Mouse (Mus musculus) myocyte (in vitro differentiated cells): ENCODE data around the gene Tnk1. TPM values are rescaled to one million over a fixed set of nuclear protein-coding genes. Genes with fewer than 3 reads are reported as not detected.

Experiments used
- H3K27me3 ChIP-seq: one replicate; pipeline ENCODE4 v1.6.1; 2011; ENCODE audit not compliant: control insufficient read depth, insufficient read depth, insufficient read length
- H3K36me3 ChIP-seq: one replicate; pipeline ENCODE4 v1.6.1; 2011; ENCODE audit not compliant: control insufficient read depth, insufficient read depth
- H3K4me2 ChIP-seq: one replicate; pipeline ENCODE4 v1.6.1; 2011; ENCODE audit warnings: low read depth, control low read depth
- H3K4me3 ChIP-seq: one replicate; pipeline ENCODE4 v1.5.1; 2011; ENCODE audit warnings: mild to moderate bottlenecking, control low read depth, moderate library complexity
- H3K79me2 ChIP-seq: one replicate; pipeline ENCODE4 v1.6.1; 2011; ENCODE audit not compliant: control insufficient read depth, insufficient read depth
- H3ac ChIP-seq: one replicate; pipeline ENCODE4 v1.6.1; 2011; ENCODE audit not compliant: control insufficient read depth, insufficient read length
- CEBPB ChIP-seq: IDR thresholded peaks from 2 replicates; pipeline ENCODE4 v1.6.1; 2011; ENCODE audit warnings: mild to moderate bottlenecking, moderate library complexity; ENCODE audit not compliant: poor library complexity, insufficient read depth, severe bottlenecking
- E2F4 ChIP-seq: IDR thresholded peaks from one replicate; pipeline ENCODE4 v1.6.1; 2011; ENCODE audit warnings: mild to moderate bottlenecking, control low read depth, moderate library complexity; ENCODE audit not compliant: insufficient read depth
- MAX ChIP-seq: IDR thresholded peaks from one replicate; pipeline ENCODE4 v1.6.1; 2011; ENCODE audit warnings: low read depth, mild to moderate bottlenecking, control low read depth
- MYOD1 ChIP-seq, 3 experiments: IDR thresholded peaks; one replicate each; pipeline ENCODE4 v1.6.1; 2011; ENCODE audit warnings: control low read depth in 2 of 3, low read depth in 2 of 3, mild to moderate bottlenecking in 2 of 3, moderate library complexity in 1 of 3; ENCODE audit not compliant: insufficient read length in 2 of 3, control insufficient read depth in 1 of 3
- MYOG ChIP-seq, 3 experiments: IDR thresholded peaks; one replicate each; pipeline ENCODE4 v1.6.1; 2011; ENCODE audit warnings: control low read depth in 2 of 3, low read depth in 2 of 3, mild to moderate bottlenecking in 2 of 3; ENCODE audit not compliant: insufficient read length in 2 of 3, control insufficient read depth in 1 of 3, insufficient read depth in 1 of 3
- POLR2A ChIP-seq: IDR thresholded peaks from one replicate; pipeline ENCODE4 v1.6.1; 2011; ENCODE audit warnings: low read depth, mild to moderate bottlenecking, control low read depth, moderate library complexity; ENCODE audit not compliant: insufficient read length
- POLR2AphosphoS2 ChIP-seq: IDR thresholded peaks from one replicate; pipeline ENCODE4 v1.6.1; 2011; ENCODE audit warnings: low read depth, control low read depth; ENCODE audit not compliant: insufficient read length
- REST ChIP-seq: IDR thresholded peaks from one replicate; pipeline ENCODE4 v1.6.1; 2011; ENCODE audit warnings: mild to moderate bottlenecking, control low read depth, moderate library complexity; ENCODE audit not compliant: insufficient read depth, insufficient read length
- SRF ChIP-seq: IDR thresholded peaks from one replicate; pipeline ENCODE4 v1.6.1; 2011; ENCODE audit warnings: low read depth; ENCODE audit not compliant: control insufficient read depth, insufficient read length
- TCF12 ChIP-seq: IDR thresholded peaks from one replicate; pipeline ENCODE4 v1.6.1; 2011; ENCODE audit warnings: mild to moderate bottlenecking, control low read depth; ENCODE audit not compliant: poor library complexity, insufficient read depth, severe bottlenecking
- TCF3 ChIP-seq: IDR thresholded peaks from one replicate; pipeline ENCODE4 v1.6.1; 2011; ENCODE audit warnings: low read depth, control low read depth; ENCODE audit not compliant: insufficient read length
- USF1 ChIP-seq: IDR thresholded peaks from one replicate; pipeline ENCODE4 v1.6.1; 2011; ENCODE audit warnings: low read depth, mild to moderate bottlenecking, control low read depth, moderate library complexity
- polyA plus RNA-seq: library from polyadenylated mRNA; unstranded; fragments of >200 nt; fragmentation: generic; extraction: Trizol; gene quantifications from one replicate; pipeline ENCODE4 v1.2.1, GENCODE M21; 2012; ENCODE audit warnings: missing spikeins

Gene Tnk1
- polyA plus RNA-seq, 1 experiment, result not detected

DNA sequence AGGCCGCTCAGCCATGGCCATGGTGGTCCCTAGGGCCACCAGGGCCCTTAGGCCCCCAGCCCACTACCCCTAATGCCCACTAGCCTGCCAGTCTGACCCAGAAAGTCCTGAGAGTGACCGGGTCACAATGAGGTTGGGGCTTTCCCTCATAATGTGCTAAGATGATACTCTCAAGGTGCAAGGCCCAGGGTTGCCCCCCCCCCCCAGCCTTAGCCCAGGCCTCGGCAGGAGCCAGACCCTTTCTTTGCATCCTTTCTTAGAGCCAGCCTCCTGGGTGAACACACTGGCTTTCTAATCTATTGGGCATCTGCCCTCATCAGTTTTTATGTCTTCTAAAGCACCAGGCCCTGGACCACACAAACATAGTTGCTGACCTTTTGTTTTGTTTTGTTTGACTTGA is 36.5 kb downstream of the Tnk1 start, which contains the start of gene Spem1:
Gene Spem1 (minus strand): TSS at position 101 of the 400 bp plus-strand sequence.
- Histone ChIP-seq H3K79me2 (no peaks in the 10 kb centered on the region), H3K36me3 (no peaks in the 10 kb centered on the region), H3K4me3 (no peak within 1 kb of the TSS), H3ac (no peak within 1 kb of the TSS), H3K27me3 (no peaks in the 10 kb centered on the region), H3K4me2 (no peak within 1 kb of the TSS)
- TF ChIP-seq SRF (no peak), REST (no peak), POLR2AphosphoS2 (no peak), E2F4 (no peak), MYOD1 (IDR thresholded peaks at IDR 0.05; ENCODE audit: control insufficient read depth in 1 of 3, insufficient read length in 2 of 3, low read depth in 2 of 3) (no peak)

GRCm38 (mm10) chr11:69818871-69819270 is 39.7 kb downstream of the Tnk1 start:
- Histone ChIP-seq H3ac (no peak overlapping the region), H3K79me2 (no peaks in the 10 kb centered on the region), H3K4me2 (no peak overlapping the region), H3K4me3 (no peak overlapping the region), H3K36me3 (no peaks in the 10 kb centered on the region), H3K27me3 (no peaks in the 10 kb centered on the region)
- TF ChIP-seq CEBPB (no peak), REST (no peak), MAX (no peak), SRF (no peak), MYOG (IDR thresholded peaks at IDR 0.05; ENCODE audit: control insufficient read depth in 1 of 3, insufficient read depth in 1 of 3, insufficient read length in 2 of 3, low read depth in 2 of 3) (no peak), TCF3 (no peak), MYOD1 (IDR thresholded peaks at IDR 0.05; ENCODE audit: control insufficient read depth in 1 of 3, insufficient read length in 2 of 3, low read depth in 2 of 3) (no peak), E2F4 (no peak), POLR2AphosphoS2 (no peak), USF1 (no peak)

- no peaks in the 10 kb centered on the region for H3K27me3 ChIP-seq
- no peaks in the 10 kb centered on the region for H3K79me2 ChIP-seq
- no peak within 1 kb of the TSS for H3K4me3 ChIP-seq
- no peaks in the 10 kb centered on the region for H3K36me3 ChIP-seq
- H3K4me2 ChIP-seq, result no peak within 1 kb of the TSS
- TF ChIP-seq TCF12, result no peak
- no peak for TF ChIP-seq E2F4
- no peak for TF ChIP-seq USF1
- no peak for TF ChIP-seq MYOG (IDR thresholded peaks at IDR 0.05; ENCODE audit: control insufficient read depth in 1 of 3, insufficient read depth in 1 of 3, insufficient read length in 2 of 3, low read depth in 2 of 3)
- no peak for TF ChIP-seq MYOD1 (IDR thresholded peaks at IDR 0.05; ENCODE audit: control insufficient read depth in 1 of 3, insufficient read length in 2 of 3, low read depth in 2 of 3)
- TF ChIP-seq MAX, result no peak
- no peak for TF ChIP-seq CEBPB
- TF ChIP-seq POLR2A, result no peak
- no peak for TF ChIP-seq REST
- no peak for TF ChIP-seq TCF3
- no peak for TF ChIP-seq POLR2AphosphoS2
- no peak for TF ChIP-seq SRF
- no peak within 1 kb of the TSS for H3ac ChIP-seq
Measured at GRCm38 (mm10) chr11:69818365-69818764, 40.2 kb downstream of the Tnk1 start, which contains the start of gene Spem2. Gene Spem2 (minus strand): TSS chr11:69818465.

DNA sequence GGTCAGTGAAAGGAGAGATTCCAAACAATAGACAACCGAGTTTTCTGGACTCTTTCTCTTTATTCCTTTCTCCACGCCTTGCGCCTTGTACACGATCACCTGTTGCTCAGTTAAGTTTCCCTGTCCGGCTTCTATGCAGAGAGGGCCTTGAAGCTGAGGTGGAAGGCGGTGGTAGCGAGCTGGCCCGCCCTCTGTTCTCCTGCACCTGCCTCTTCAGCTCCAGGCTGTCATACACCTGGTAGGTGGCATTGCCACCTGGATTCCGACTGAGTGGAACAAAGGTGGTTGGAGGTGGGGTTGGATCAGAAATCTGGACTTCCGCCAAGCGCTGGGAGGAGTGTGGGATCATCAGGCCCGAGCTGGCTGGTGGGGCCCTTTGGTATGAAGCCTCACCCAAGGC is 42.0 kb downstream of the Tnk1 start:
- Histone ChIP-seq H3ac (no peak overlapping the region), H3K4me3 (no peak overlapping the region), H3K27me3 (no peaks in the 10 kb centered on the region), H3K79me2 (no peaks in the 10 kb centered on the region), H3K4me2 (no peak overlapping the region), H3K36me3 (no peaks in the 10 kb centered on the region)
- TF ChIP-seq USF1 (no peak), SRF (no peak), E2F4 (no peak), TCF12 (no peak), POLR2A (no peak), MYOG (IDR thresholded peaks at IDR 0.05; ENCODE audit: control insufficient read depth in 1 of 3, insufficient read depth in 1 of 3, insufficient read length in 2 of 3, low read depth in 2 of 3) (no peak), MYOD1 (IDR thresholded peaks at IDR 0.05; ENCODE audit: control insufficient read depth in 1 of 3, insufficient read length in 2 of 3, low read depth in 2 of 3) (no peak), MAX (no peak), CEBPB (no peak), TCF3 (no peak), REST (no peak), POLR2AphosphoS2 (no peak)

GRCm38 (mm10) chr11:69815155-69815554 is 43.4 kb downstream of the Tnk1 start, which contains the start of gene Gm39566:
Gene Gm39566 (minus strand): TSS chr11:69815298.
- TF ChIP-seq MAX (no peak), USF1 (no peak), CEBPB (no peak), MYOD1 (IDR thresholded peaks at IDR 0.05; ENCODE audit: control insufficient read depth in 1 of 3, insufficient read length in 2 of 3, low read depth in 2 of 3) (no peak), SRF (no peak), POLR2AphosphoS2 (no peak), POLR2A (no peak), E2F4 (no peak), MYOG (IDR thresholded peaks at IDR 0.05; ENCODE audit: control insufficient read depth in 1 of 3, insufficient read depth in 1 of 3, insufficient read length in 2 of 3, low read depth in 2 of 3) (no peak), REST (no peak), TCF3 (no peak), TCF12 (no peak)
- no peak within 1 kb of the TSS for H3K4me3 ChIP-seq
- no peaks in the 10 kb centered on the region for H3K27me3 ChIP-seq
- H3K79me2 ChIP-seq, result no peaks in the 10 kb centered on the region
- H3K36me3 ChIP-seq, result no peaks in the 10 kb centered on the region
- no peak within 1 kb of the TSS for H3ac ChIP-seq
- H3K4me2 ChIP-seq, result no peak within 1 kb of the TSS
